Mouse (Mus musculus): ENCODE measurements around the gene Arid3a. TPM values are rescaled to one million over a fixed set of nuclear protein-coding genes. Genes with fewer than 3 reads are reported as not detected.

The Arid3a gene
- polyA plus RNA-seq, 1 experiment from 2014 or later = 5.5 TPM

- peak within 1 kb of the TSS; percentile 35 for H3K27ac ChIP-seq (ENCODE audit: low read length)
- H3K9me3 ChIP-seq (ENCODE audit: low read length) = peaks cover 3% of the 10 kb centered on the region; the same call in 1 of the 2 replicates
- peak within 1 kb of the TSS; percentile 55 for H3K4me3 ChIP-seq (ENCODE audit: low read length)
- H3K4me2 ChIP-seq (replicated peaks; ENCODE audit: low read depth, low read length) = peak within 1 kb of the TSS; percentile 89
- under 1% methylated on average over 34 of the region's 34 CpGs for WGBS
- H3K9ac ChIP-seq (replicated peaks; ENCODE audit: low read length) = peak within 1 kb of the TSS; percentile 65
- peaks cover 34% of the 10 kb centered on the region for H3K36me3 ChIP-seq (ENCODE audit: insufficient read depth, low read length)
- H3K27me3 ChIP-seq (ENCODE audit: insufficient read depth, low read length) = peaks cover 1% of the 10 kb centered on the region; the same call in 1 of the 2 replicates
- peak; percentile 90 for ATAC-seq (ENCODE audit: low FRiP score, low TSS enrichment)
- peaks cover 19% of the 10 kb centered on the region for H3K4me1 ChIP-seq (ENCODE audit: insufficient read depth, low read length)
Observed at GRCm38 (mm10) chr10:79996272-79997033, 69.6 kb downstream of the Arid3a start, which contains the start of gene Abca7. Gene Abca7 (plus strand): TSS chr10:79996494.

- Histone ChIP-seq H3K9ac (replicated peaks; ENCODE audit: low read length) (peak overlapping the region; percentile 65), H3K4me2 (replicated peaks; ENCODE audit: low read depth, low read length) (peak overlapping the region; percentile 89), H3K4me3 (ENCODE audit: low read length) (peak overlapping the region; percentile 55), H3K27ac (ENCODE audit: low read length) (peak overlapping the region; percentile 35), H3K36me3 (ENCODE audit: insufficient read depth, low read length) (peaks cover 26% of the 10 kb centered on the region), H3K9me3 (ENCODE audit: low read length) (no peaks in the 10 kb centered on the region), H3K4me1 (ENCODE audit: insufficient read depth, low read length) (peaks cover 19% of the 10 kb centered on the region), H3K27me3 (ENCODE audit: insufficient read depth, low read length) (peaks cover 7% of the 10 kb centered on the region; the same call in 1 of the 2 replicates)
- under 1% methylated on average over 35 of the region's 35 CpGs for WGBS
- peak; percentile 61 for ATAC-seq (ENCODE audit: low FRiP score, low TSS enrichment)
Observed at GRCm38 (mm10) chr10:79997034-79997760, 70.4 kb downstream of the Arid3a start.

GRCm38 (mm10) chr10:79997819-79998218 lies 71.0 kb downstream of the Arid3a start:
- WGBS = 11% methylated on average over 15 of the region's 15 CpGs
- Histone ChIP-seq H3K4me1 (ENCODE audit: insufficient read depth, low read length) (peaks cover 24% of the 10 kb centered on the region), H3K4me3 (ENCODE audit: low read length) (peak overlapping the region; percentile 55), H3K9ac (replicated peaks; ENCODE audit: low read length) (peak overlapping the region; percentile 47), H3K36me3 (ENCODE audit: insufficient read depth, low read length) (peaks cover 20% of the 10 kb centered on the region), H3K9me3 (ENCODE audit: low read length) (no peaks in the 10 kb centered on the region), H3K27me3 (ENCODE audit: insufficient read depth, low read length) (peaks cover 10% of the 10 kb centered on the region; the same call in 1 of the 2 replicates), H3K27ac (ENCODE audit: low read length) (no peak overlapping the region), H3K4me2 (replicated peaks; ENCODE audit: low read depth, low read length) (peak overlapping the region; percentile 89)
- no peak for ATAC-seq (ENCODE audit: low FRiP score, low TSS enrichment)

GRCm38 (mm10) chr10:80001945-80002344 lies 75.1 kb downstream of the Arid3a start:
- Histone ChIP-seq H3K9ac (replicated peaks; ENCODE audit: low read length) (no peak overlapping the region), H3K4me3 (ENCODE audit: low read length) (no peak overlapping the region), H3K9me3 (ENCODE audit: low read length) (no peaks in the 10 kb centered on the region), H3K4me2 (replicated peaks; ENCODE audit: low read depth, low read length) (no peak overlapping the region), H3K27me3 (ENCODE audit: insufficient read depth, low read length) (peaks cover 14% of the 10 kb centered on the region), H3K27ac (ENCODE audit: low read length) (no peak overlapping the region), H3K36me3 (ENCODE audit: insufficient read depth, low read length) (no peaks in the 10 kb centered on the region), H3K4me1 (ENCODE audit: insufficient read depth, low read length) (peaks cover 26% of the 10 kb centered on the region)
- no peak for ATAC-seq (ENCODE audit: low FRiP score, low TSS enrichment)
- 79% methylated on average over 9 of the region's 9 CpGs for whole genome bisulfite sequencing

GRCm38 (mm10) chr10:80002829-80003228 lies 76.0 kb downstream of the Arid3a start:
- 25% methylated on average over 21 of the region's 21 CpGs for WGBS
- H3K9ac ChIP-seq (replicated peaks; ENCODE audit: low read length) = 0 out of 2 replicates have a peak overlapping the region, but pooled peaks have one; percentile 36

GRCm38 (mm10) chr10:80003374-80004232 lies 76.8 kb downstream of the Arid3a start:
- Histone ChIP-seq H3K4me3 (ENCODE audit: low read length) (no peak overlapping the region), H3K27ac (ENCODE audit: low read length) (no peak overlapping the region), H3K36me3 (ENCODE audit: insufficient read depth, low read length) (no peaks in the 10 kb centered on the region), H3K9ac (replicated peaks; ENCODE audit: low read length) (peak overlapping the region; percentile 36; the same call in 1 of the 2 replicates), H3K9me3 (ENCODE audit: low read length) (no peaks in the 10 kb centered on the region), H3K4me2 (replicated peaks; ENCODE audit: low read depth, low read length) (no peak overlapping the region), H3K27me3 (ENCODE audit: insufficient read depth, low read length) (peaks cover 14% of the 10 kb centered on the region), H3K4me1 (ENCODE audit: insufficient read depth, low read length) (peaks cover 12% of the 10 kb centered on the region; the same call in 1 of the 2 replicates)
- WGBS = 55% methylated on average over 9 of the region's 9 CpGs
- ATAC-seq (ENCODE audit: low FRiP score, low TSS enrichment) = no peak

More at GRCm38 (mm10) chr10:80002829-80003228, 76.0 kb downstream of the Arid3a start:
- Histone ChIP-seq H3K4me1 (ENCODE audit: insufficient read depth, low read length) (peaks cover 19% of the 10 kb centered on the region), H3K4me2 (replicated peaks; ENCODE audit: low read depth, low read length) (peak overlapping the region; percentile 24), H3K9me3 (ENCODE audit: low read length) (no peaks in the 10 kb centered on the region), H3K27ac (ENCODE audit: low read length) (no peak overlapping the region), H3K4me3 (ENCODE audit: low read length) (no peak overlapping the region), H3K27me3 (ENCODE audit: insufficient read depth, low read length) (peaks cover 14% of the 10 kb centered on the region), H3K36me3 (ENCODE audit: insufficient read depth, low read length) (no peaks in the 10 kb centered on the region)
- ATAC-seq (ENCODE audit: low FRiP score, low TSS enrichment) = no peak

GRCm38 (mm10) chr10:80004233-80004705 lies 77.4 kb downstream of the Arid3a start:
- Histone ChIP-seq H3K9ac (replicated peaks; ENCODE audit: low read length) (no peak overlapping the region), H3K9me3 (ENCODE audit: low read length) (no peaks in the 10 kb centered on the region), H3K27me3 (ENCODE audit: insufficient read depth, low read length) (peaks cover 14% of the 10 kb centered on the region), H3K4me1 (ENCODE audit: insufficient read depth, low read length) (peaks cover 12% of the 10 kb centered on the region; the same call in 1 of the 2 replicates), H3K4me2 (replicated peaks; ENCODE audit: low read depth, low read length) (no peak overlapping the region), H3K4me3 (ENCODE audit: low read length) (no peak overlapping the region), H3K27ac (ENCODE audit: low read length) (no peak overlapping the region), H3K36me3 (ENCODE audit: insufficient read depth, low read length) (no peaks in the 10 kb centered on the region)
- ATAC-seq (ENCODE audit: low FRiP score, low TSS enrichment) = no peak
- WGBS = 88% methylated on average over 8 of the region's 8 CpGs

All from kidney, embryonic 16.5 days (tissue).